Mouse (Mus musculus) hindbrain, postnatal 0 days (tissue): ENCODE measurements around the gene Lrrn4cl. TPM values are rescaled to one million over a fixed set of nuclear protein-coding genes. Genes with fewer than 3 reads are reported as not detected.

Source experiments
- ATAC-seq: fragments of 200-750 bp; cut with Nextera tagmentation; 2 replicates; pipeline ENCODE4 v1.8.0; 2017; ENCODE audit warnings: mild to moderate bottlenecking, moderate TSS enrichment, moderate library complexity
- DNase-seq: peaks from one replicate; pipeline ENCODE4 v3.0.0-alpha.2; 2015; ENCODE audit warnings: low spot score
- H3K27ac ChIP-seq: fragments of 300-500 bp; sonication (generic); 2 replicates; pipeline ENCODE4 v1.5.1; 2014; ENCODE audit warnings: mild to moderate bottlenecking
- H3K27me3 ChIP-seq: fragments of 300-500 bp; sonication (generic); 2 replicates; pipeline ENCODE4 v1.6.1; 2014; ENCODE audit warnings: low read length, mixed read lengths; ENCODE audit not compliant: insufficient read depth
- H3K36me3 ChIP-seq: fragments of 300-500 bp; sonication (generic); 2 replicates; pipeline ENCODE4 v1.6.1; 2014; ENCODE audit warnings: low read length, mixed read lengths; ENCODE audit not compliant: insufficient read depth
- H3K4me1 ChIP-seq: fragments of 300-500 bp; sonication (generic); 2 replicates; pipeline ENCODE4 v1.6.1; 2014; ENCODE audit warnings: antibody characterized with exemption, low read length, mixed read lengths; ENCODE audit not compliant: insufficient read depth
- H3K4me2 ChIP-seq: fragments of 300-500 bp; sonication (generic); 2 replicates; pipeline ENCODE4 v1.6.1; 2014; ENCODE audit warnings: low read depth, mild to moderate bottlenecking, low read length, moderate library complexity, mixed read lengths
- H3K4me3 ChIP-seq: fragments of 300-500 bp; sonication (generic); 2 replicates; pipeline ENCODE4 v1.5.1; 2014; ENCODE audit warnings: low read length
- H3K9ac ChIP-seq: fragments of 300-500 bp; sonication (generic); replicated peaks from 2 replicates; pipeline ENCODE4 v1.6.1; 2014; ENCODE audit warnings: mild to moderate bottlenecking, low read length, moderate library complexity, mixed read lengths
- H3K9me3 ChIP-seq: fragments of 300-500 bp; sonication (generic); 2 replicates; pipeline ENCODE4 v1.6.1; 2016; ENCODE audit warnings: low read length, mixed read lengths
- CTCF ChIP-seq: IDR thresholded peaks from 2 replicates; pipeline ENCODE4 v1.5.1; 2016; ENCODE audit warnings: antibody characterized with exemption, control low read depth, low read depth
- WGBS: fragments of 180-500 bp; shearing (Covaris S2); extraction: QIAGEN DNeasy Blood & Tissue Kit; methylation state at CpG from one replicate; pipeline ENCODE4 v1.1.7; 2014; 5-methylcytosine and 5-hydroxymethylcytosine counted together
- polyA plus RNA-seq: library from polyadenylated mRNA; unstranded; fragments of >200 nt; fragmentation: Nextera tagmentation; extraction: Ambion mirVana; gene quantifications from 2 replicates; pipeline ENCODE4 v1.2.1, GENCODE M21; 2015
- total RNA-seq: library from RNA; depleted of rRNA; stranded (reverse); fragments of >200 nt; gene quantifications from 2 replicates; pipeline ENCODE4 v1.2.3, GENCODE M21; 2014

The Lrrn4cl gene
- total and polyA plus RNA-seq, 2 experiments from 2014 or later, result 1.6 to 1.8 TPM

- Histone ChIP-seq H3K27ac (no peak overlapping the region), H3K9ac (no peak overlapping the region), H3K4me3 (no peak overlapping the region), H3K9me3 (no peaks in the 10 kb centered on the region), H3K36me3 (peaks cover 35% of the 10 kb centered on the region), H3K4me2 (no peak overlapping the region), H3K4me1 (peaks cover 8% of the 10 kb centered on the region), H3K27me3 (no peaks in the 10 kb centered on the region)
- peak; percentile 87 for DNase-seq
- TF ChIP-seq CTCF, result peak; percentile 75
- WGBS, result 55% methylated on average over 5 of the region's 5 CpGs
- no peak for ATAC-seq
Observed at GRCm38 (mm10) chr19:8844371-8845129, 6.0 kb upstream of the Lrrn4cl start.

- no peak overlapping the region for H3K4me2 ChIP-seq
- no peak for TF ChIP-seq CTCF
- peaks cover 35% of the 10 kb centered on the region for H3K36me3 ChIP-seq
- H3K27me3 ChIP-seq, result no peaks in the 10 kb centered on the region
- ATAC-seq, result no peak
- no peak overlapping the region for H3K27ac ChIP-seq
- no peak overlapping the region for H3K9ac ChIP-seq
- H3K4me3 ChIP-seq, result no peak overlapping the region
- 82% methylated on average over 5 of the region's 5 CpGs for WGBS
- no peak for DNase-seq
- H3K4me1 ChIP-seq, result no peaks in the 10 kb centered on the region
- no peaks in the 10 kb centered on the region for H3K9me3 ChIP-seq
Observed at GRCm38 (mm10) chr19:8848356-8848755, 2.2 kb upstream of the Lrrn4cl start.

DNA sequence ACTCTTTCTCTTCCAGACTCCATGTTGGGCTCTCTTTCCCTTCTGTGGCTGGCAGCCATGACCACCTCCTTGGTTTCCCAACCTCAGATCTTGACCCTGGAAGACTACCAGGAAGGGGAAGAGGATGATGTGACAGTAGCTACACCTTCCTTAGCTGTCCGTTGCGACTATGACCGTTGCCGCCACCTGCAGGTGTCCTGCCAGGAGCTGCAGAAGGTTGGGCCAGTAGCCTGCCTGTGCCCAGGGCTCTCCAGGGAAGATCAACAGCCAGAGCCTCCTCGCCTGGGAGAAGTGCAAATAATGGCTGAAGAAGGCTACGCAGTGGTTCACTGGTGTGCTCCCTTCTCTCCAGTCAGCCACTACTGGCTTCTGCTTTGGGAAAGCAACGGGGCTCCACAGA is 1.1 kb downstream of the Lrrn4cl start:
- H3K4me1 ChIP-seq, result no peaks in the 10 kb centered on the region
- no peak overlapping the region for H3K4me2 ChIP-seq
- H3K9me3 ChIP-seq, result no peaks in the 10 kb centered on the region
- no peak overlapping the region for H3K27ac ChIP-seq
- no peak overlapping the region for H3K9ac ChIP-seq
- DNase-seq, result no peak
- H3K36me3 ChIP-seq, result peaks cover 20% of the 10 kb centered on the region
- WGBS, result 51% methylated on average over 7 of the region's 7 CpGs
- H3K4me3 ChIP-seq, result no peak overlapping the region
- TF ChIP-seq CTCF, result no peak
- no peak for ATAC-seq
- no peaks in the 10 kb centered on the region for H3K27me3 ChIP-seq

DNA sequence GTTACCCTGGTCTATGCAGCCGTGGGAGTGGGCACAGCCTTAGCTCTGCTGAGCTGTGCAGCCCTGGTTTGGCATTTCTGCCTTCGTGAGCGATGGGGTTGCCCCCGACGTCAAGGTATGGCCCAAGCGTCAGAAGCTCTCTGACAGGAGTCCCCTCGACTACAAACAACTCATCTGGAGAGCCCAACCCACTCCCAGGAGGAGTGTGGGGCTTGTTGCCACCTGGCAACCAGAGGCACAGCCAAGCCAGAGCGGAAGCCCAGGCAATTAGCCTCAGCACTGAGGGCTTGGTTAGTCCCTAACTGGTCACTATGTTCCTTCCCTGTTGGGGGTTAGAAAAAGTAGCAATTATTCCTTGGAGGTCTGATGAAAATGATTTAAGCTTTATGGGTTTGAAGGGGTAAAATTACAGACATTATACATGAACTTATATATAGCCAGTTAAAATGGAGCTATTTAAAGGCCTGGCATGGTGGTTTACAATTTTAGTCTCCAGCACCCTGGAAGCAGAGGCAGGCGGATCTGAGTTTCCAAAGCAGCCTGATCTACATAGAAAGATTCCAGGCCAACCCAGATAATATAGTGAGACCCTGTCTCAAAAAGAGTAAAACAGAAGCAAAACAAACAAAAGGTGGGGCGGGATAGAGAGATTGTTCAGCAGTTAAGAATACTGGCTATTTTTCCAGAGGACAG is 1.8 kb downstream of the Lrrn4cl start:
- no peaks in the 10 kb centered on the region for H3K9me3 ChIP-seq
- DNase-seq, result no peak
- 66% methylated on average over 10 of the region's 10 CpGs for WGBS
- no peaks in the 10 kb centered on the region for H3K4me1 ChIP-seq
- no peak overlapping the region for H3K4me2 ChIP-seq
- no peaks in the 10 kb centered on the region for H3K27me3 ChIP-seq
- H3K36me3 ChIP-seq, result peaks cover 13% of the 10 kb centered on the region; the same call in 1 of the 2 replicates
- H3K4me3 ChIP-seq, result no peak overlapping the region
- ATAC-seq, result no peak
- no peak overlapping the region for H3K9ac ChIP-seq
- no peak for TF ChIP-seq CTCF
- no peak overlapping the region for H3K27ac ChIP-seq

DNA sequence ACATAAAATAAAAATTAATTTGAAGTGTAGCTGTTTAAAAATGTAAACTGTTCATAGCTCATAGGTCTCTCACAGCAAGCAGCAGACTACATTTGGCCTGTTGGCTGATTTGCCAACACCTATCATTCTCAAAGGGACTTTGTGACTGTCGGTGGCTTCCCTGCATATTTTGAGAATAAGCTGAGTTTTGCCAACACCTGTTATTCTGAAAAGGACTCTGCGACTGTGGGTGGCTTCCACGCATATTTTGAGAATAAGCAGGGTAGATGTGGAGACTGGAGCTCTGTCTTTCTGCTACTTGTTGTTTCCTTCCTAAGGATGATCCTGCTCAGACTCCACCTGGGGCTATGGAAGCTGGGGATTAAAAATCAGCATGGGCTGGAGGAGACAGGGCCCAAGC is 2.5 kb downstream of the Lrrn4cl start:
- ATAC-seq (no peak), DNase-seq (no peak)
- Histone ChIP-seq H3K36me3 (peaks cover 9% of the 10 kb centered on the region; the same call in 1 of the 2 replicates), H3K27ac (no peak overlapping the region), H3K4me2 (no peak overlapping the region), H3K4me1 (no peaks in the 10 kb centered on the region), H3K9ac (no peak overlapping the region), H3K27me3 (no peaks in the 10 kb centered on the region), H3K4me3 (no peak overlapping the region), H3K9me3 (no peaks in the 10 kb centered on the region)
- no peak for TF ChIP-seq CTCF
- 77% methylated on average over 3 of the region's 3 CpGs for WGBS

DNA sequence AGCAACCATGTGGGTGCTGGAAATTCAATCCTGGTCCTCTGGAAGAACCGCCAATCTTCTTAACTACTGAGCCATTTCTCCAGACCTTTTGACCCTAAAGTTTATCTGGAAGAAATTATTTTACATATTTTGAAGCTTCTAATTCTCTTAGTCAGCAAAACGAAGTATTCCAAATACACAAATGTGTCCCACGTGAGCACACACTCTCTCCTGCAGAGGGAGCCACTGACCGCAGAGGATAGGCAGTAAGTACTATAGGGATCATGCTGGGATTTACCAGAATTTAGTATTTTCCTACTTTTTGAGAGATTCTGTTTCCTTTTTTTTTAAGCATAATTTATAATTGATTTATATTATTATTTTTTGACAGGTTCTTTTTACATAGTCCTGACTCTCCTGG is 7.1 kb downstream of the Lrrn4cl start:
- DNase-seq, result peak; percentile 65
- no peak for ATAC-seq
- TF ChIP-seq CTCF, result peak; percentile 64

DNA sequence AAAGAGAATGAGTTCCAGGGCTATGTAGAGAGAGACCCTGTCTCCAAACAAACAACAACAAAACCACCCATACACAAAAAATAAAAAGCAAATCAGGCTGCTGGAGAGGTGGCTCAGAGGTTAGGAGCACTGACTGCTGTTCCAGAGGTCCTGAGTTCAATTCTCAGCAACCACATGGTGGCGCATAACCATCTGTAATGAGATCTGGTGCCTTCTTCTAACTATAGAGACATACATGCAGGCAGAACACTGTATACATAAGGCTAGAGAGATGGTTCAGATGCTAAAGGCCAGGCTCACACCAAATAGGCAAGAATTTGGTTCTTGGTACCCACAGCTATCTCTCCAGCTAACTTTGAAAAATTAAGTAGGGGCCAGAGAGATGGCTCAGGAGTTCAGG is 8.4 kb downstream of the Lrrn4cl start:
- Histone ChIP-seq H3K4me3 (no peak overlapping the region), H3K36me3 (no peaks in the 10 kb centered on the region), H3K4me2 (no peak overlapping the region), H3K27ac (no peak overlapping the region), H3K9ac (no peak overlapping the region), H3K4me1 (no peaks in the 10 kb centered on the region), H3K9me3 (no peaks in the 10 kb centered on the region), H3K27me3 (no peaks in the 10 kb centered on the region)
- WGBS, result 17% methylated on average over 1 of the region's 1 CpGs
- peak; percentile 52 for TF ChIP-seq CTCF
- DNase-seq, result peak; percentile 27
- ATAC-seq, result no peak

More for the DNA sequence above, 7.1 kb downstream of the Lrrn4cl start:
- Histone ChIP-seq H3K9me3 (no peaks in the 10 kb centered on the region), H3K4me3 (no peak overlapping the region), H3K4me1 (no peaks in the 10 kb centered on the region), H3K4me2 (no peak overlapping the region), H3K27me3 (no peaks in the 10 kb centered on the region), H3K9ac (no peak overlapping the region), H3K36me3 (no peaks in the 10 kb centered on the region), H3K27ac (no peak overlapping the region)
- 41% methylated on average over 4 of the region's 4 CpGs for WGBS
